Mouse (Mus musculus) brain, embryonic 14.5 days (tissue): ENCODE results near the gene Gm5741. TPM values are rescaled to one million over a fixed set of nuclear protein-coding genes. Genes with fewer than 3 reads are reported as not detected.

Source experiments
- DNase-seq: peaks from one replicate; pipeline ENCODE4 v3.0.0-alpha.2; 2011; ENCODE audit warnings: low read depth
- CTCF ChIP-seq: fragments of 200-500 bp; IDR thresholded peaks from 2 replicates; pipeline ENCODE4 v1.5.1; 2012; ENCODE audit warnings: inconsistent platforms, mild to moderate bottlenecking, moderate library complexity, borderline replicate concordance; ENCODE audit not compliant: insufficient read depth, insufficient read length; ENCODE audit errors: extremely low read depth
- POLR2A ChIP-seq: fragments of 200-500 bp; IDR thresholded peaks from 2 replicates; pipeline ENCODE4 v1.6.1; 2012; ENCODE audit warnings: mild to moderate bottlenecking, inconsistent platforms, borderline replicate concordance; ENCODE audit not compliant: poor library complexity, insufficient read depth, insufficient read length, severe bottlenecking; ENCODE audit errors: extremely low read depth
- polyA plus RNA-seq: library from polyadenylated mRNA; depleted of rRNA; stranded (reverse); fragments of >200 nt; gene quantifications from 2 replicates; pipeline ENCODE4 v1.2.3, GENCODE M21; 2012

The Gm5741 gene
- polyA plus RNA-seq, 1 experiment: not detected

GRCm38 (mm10) chr8:85072364-85072929, 4.7 kb upstream of the Gm5741 start:
- no peak for TF ChIP-seq POLR2A
- no peak for DNase-seq

GRCm38 (mm10) chr8:85071514-85072281, 3.9 kb upstream of the Gm5741 start, which contains the start of gene Dhps:
Dhps (plus strand) TSS chr8:85071757.
- DNase-seq: peak; percentile 97
- TF ChIP-seq CTCF (no peak), POLR2A (peak; percentile 64)

GRCm38 (mm10) chr8:85071041-85071440, 3.3 kb upstream of the Gm5741 start:
- no peak for TF ChIP-seq POLR2A
- TF ChIP-seq CTCF: no peak
- no peak for DNase-seq

- TF ChIP-seq CTCF (no peak), POLR2A (no peak)
- DNase-seq: no peak
Measured at GRCm38 (mm10) chr8:85067155-85067554, 627 bp downstream of the Gm5741 start.

- TF ChIP-seq CTCF: no peak
- no peak for TF ChIP-seq POLR2A
- no peak for DNase-seq
Measured at GRCm38 (mm10) chr8:85065213-85065612, 2.6 kb downstream of the Gm5741 start.

- TF ChIP-seq POLR2A (no peak), CTCF (no peak)
- no peak for DNase-seq
Measured at GRCm38 (mm10) chr8:85062603-85063002, 5.2 kb downstream of the Gm5741 start.

GRCm38 (mm10) chr8:85059879-85060616, 7.7 kb downstream of the Gm5741 start, which contains the start of gene Fbxw9:
Fbxw9 (plus strand) TSS chr8:85060055.
- peak; percentile 98 for DNase-seq
- TF ChIP-seq POLR2A (0 out of 2 replicates have a peak, but pooled peaks have one; percentile 25), CTCF (no peak)

GRCm38 (mm10) chr8:85057367-85057766, 10.4 kb downstream of the Gm5741 start:
- TF ChIP-seq POLR2A: no peak
- TF ChIP-seq CTCF: no peak
- no peak for DNase-seq

GRCm38 (mm10) chr8:85043619-85044018, 24.2 kb downstream of the Gm5741 start:
- TF ChIP-seq POLR2A (no peak), CTCF (no peak)
- DNase-seq: no peak

GRCm38 (mm10) chr8:85037681-85038531, 29.9 kb downstream of the Gm5741 start:
- TF ChIP-seq CTCF (no peak), POLR2A (no peak)
- DNase-seq: peak; percentile 54

- TF ChIP-seq POLR2A (0 out of 2 replicates have a peak, but pooled peaks have one; percentile 0), CTCF (no peak)
- DNase-seq: peak; percentile 81
Measured at GRCm38 (mm10) chr8:85037366-85037680, 30.5 kb downstream of the Gm5741 start.
